Mouse (Mus musculus) layer of hippocampus, adult 8-10 months (tissue): ENCODE measurements around the gene Xrcc4. TPM values are rescaled to one million over a fixed set of nuclear protein-coding genes. Genes with fewer than 3 reads are reported as not detected.

Experiments used
- DNase-seq, 2 experiments: peaks; one replicate each; pipeline ENCODE4 v3.0.0; 2022; ENCODE audit warnings: low spot score in 2 of 2
- total RNA-seq, 4 experiments: library from RNA; stranded (reverse); gene quantifications; 2 replicates each; pipeline ENCODE4 v1.2.4; 2022

Gene Xrcc4
- total RNA-seq, 4 experiments from 2014 or later, result 13.1 to 18.9 (median 16.1) TPM

DNA sequence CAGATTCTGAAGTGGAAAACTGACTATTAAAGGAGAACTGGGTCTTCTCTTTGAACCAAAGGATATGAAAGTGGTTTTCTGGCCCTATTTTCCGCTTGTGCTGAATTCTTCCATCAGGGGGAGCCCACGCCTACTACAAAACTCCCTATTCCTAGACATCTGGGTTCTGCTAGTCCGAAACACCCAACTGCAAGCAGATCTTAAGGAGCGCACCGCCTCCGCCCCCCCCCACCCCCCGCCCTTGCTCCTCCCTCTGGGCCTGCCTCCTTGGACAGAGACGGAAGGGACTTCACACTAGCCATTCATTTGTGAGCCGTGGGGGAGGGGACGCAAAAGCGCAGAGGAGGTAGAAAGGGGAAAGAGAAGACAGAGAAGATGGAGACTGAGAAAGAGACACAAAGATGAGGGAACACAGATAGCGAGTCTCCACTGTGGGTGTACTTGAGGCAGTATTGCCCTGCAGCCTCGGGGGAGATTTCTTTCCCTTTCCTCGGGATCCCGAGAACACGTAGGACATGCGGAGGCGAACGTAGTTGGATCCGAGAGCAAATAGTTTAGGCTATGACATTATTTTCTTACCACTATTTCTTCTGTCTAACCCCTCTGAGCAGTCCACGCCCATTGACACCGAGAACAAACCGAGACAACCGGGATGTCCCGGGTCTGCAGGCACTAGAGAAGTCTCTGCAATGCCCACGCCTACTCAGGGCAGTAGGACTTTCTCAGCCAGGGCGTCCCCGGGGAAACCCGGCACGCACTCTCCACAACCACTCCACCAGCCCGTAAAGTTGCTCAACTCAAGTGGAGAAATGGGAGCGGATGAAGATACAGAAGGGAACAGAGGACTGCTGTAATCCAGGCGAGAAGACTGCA is 348.9 kb downstream of the Xrcc4 start:
- peak; percentile 60 to 68 for DNase-seq

DNA sequence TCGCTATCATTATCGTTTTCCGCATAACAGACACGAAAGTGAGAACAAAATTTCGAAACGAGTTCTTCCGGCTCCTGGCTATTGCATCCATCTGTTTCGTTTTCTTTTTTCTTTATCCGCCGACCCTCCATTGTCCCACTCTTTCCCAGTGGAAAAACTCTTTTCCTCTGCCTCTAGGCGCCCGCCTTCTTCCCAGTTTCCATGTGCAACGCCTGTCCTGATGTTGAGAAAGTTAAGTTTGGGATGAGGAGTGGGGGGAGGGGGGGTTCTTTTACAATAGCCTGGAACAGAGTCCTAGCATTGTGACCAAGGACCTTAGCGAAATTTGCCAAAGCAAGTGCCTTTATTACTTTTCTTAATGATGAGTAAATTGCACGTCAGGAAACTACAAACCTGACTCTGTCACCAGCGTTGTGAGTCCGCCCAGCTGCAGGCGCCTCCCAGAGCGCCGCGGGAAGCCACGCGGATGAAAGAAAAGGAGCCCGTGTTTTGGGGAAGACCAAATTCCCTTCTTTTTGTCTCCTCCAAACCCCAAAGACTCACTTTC is 349.6 kb downstream of the Xrcc4 start:
- no peak for DNase-seq

DNA sequence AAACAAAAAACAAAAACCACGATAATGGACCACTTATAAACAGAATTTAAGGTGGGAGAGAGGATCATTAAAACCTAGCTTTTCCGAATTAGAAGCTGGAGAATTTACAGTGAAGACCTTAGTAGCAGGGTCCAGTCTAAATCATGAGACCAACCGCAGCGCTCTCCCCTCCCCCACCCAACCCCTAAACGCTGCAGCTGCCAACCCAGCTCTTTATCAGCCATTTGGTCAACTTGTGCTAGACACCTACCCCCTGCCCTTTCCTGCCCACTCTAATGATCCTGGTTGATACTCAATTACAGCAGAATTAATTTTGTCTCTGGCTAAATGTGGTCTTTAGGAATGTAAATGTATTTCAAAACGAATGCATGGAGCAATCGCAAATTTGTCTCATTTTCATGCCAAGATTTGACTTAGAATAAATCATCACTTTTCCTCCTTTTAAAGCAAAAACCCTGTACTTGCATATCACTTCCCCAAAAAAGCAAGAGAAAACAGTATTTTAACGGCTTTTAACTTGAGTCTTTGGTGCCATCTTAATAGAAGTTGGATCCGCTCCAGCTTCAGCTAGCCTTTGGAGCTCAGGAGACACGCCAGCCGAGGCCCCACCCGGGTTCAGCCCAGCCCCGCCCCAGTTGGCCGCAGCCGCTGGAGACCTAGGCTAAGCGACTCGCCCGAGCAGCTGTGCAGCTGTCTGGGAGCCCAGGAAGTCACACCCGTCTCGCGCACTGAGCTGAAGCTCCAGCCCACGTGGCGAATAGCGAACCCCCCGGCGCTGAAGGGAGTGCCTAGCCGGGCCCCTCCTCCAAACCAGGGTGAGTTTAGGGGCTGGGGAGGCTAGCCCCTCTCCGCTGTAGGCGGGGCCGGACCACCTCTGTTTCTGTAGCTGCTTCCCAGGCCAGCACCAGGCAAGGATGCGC is 350.4 kb downstream of the Xrcc4 start:
- peak; percentile 31 to 34 for DNase-seq

DNA sequence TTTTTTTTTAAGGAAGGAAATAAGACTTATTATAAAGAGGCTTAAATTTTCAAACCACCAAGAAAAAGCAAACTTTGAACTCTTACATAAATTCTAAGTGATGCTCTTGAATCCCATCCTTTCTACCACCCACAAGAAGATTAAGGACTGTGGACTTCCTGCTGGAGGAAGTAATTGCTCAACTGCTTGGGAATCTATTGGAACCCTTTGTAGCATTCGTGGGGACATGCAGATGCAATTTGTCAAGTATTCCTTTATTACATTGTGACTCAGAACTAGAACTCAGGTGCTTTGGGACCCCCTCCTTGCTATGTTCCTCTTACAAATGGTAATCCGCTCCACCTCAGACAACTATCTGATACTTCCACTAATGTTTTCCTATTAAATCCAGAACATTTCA is 351.1 kb downstream of the Xrcc4 start:
- no peak for DNase-seq

DNA sequence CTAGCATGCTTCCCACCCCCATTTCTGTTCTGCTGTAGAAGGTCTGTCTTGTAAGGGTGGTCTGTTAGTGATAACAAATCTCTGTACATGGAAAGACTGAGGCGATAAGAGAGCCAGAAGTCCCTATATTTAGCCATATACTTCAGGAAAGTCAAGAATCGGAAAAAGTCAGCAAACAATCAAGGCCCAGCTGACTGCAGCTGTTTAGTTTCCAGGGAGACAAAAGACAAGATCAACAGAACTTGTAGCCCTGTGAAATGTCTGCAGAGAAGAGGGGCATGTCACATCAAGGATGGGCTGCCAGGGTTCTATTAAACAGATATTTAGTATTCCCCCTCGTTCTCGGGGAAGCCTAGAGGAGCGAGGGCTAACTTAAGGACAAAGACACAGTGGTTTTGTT is 354.3 kb downstream of the Xrcc4 start:
- no peak for DNase-seq

DNA sequence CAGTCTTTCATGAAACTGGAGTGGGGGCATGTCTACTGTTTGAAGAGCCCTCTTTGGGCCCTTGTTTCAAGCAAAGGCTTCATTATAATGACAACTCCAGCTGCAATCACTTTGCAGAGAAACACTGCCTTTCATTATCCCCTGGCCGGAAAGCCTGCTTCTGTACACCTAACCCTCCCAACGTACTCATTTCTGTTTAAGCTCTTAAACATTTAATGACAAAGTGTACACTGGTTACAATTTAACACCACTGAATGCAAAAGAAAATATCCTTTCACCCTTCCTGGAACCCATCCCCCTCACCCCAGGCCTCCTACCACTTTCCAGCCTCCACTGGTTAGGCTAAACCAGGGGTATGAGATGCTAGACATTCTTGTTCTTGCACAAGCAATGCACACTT is 362.9 kb downstream of the Xrcc4 start:
- DNase-seq, result no peak

Other genes starting within 250 kb of the Xrcc4 start
- gene Tmem167, start 485 bp downstream of the Xrcc4 start, total RNA-seq, result 10 to 100 TPM; 22.0 to 23.8 (median 23.2) TPM